Mouse (Mus musculus): ENCODE data around the gene Gm20388. TPM values are rescaled to one million over a fixed set of nuclear protein-coding genes. Genes with fewer than 3 reads are reported as not detected.

Gm20388 gene
- polyA plus RNA-seq, 1 experiment from 2014 or later: not detected

DNA sequence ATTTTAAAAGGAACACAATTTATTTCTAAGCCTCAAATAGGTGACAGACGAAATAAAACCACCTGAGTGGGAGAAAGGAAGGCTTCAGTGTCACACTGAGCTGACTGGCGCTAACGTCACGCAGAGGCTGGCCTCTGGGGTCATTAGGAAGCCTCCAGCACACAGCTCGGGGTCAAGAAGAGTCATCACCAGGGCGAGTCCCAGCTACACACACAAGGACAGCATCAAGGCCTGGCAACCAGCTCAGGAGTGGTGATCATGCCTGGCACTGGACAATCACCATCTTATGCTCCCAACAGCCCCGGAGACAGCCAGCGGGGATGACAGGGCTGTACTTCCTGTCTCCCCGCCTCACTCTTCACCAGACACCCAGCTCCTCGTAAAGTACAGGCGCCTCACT lies 1647.1 kb downstream of the Gm20388 start:
- Histone ChIP-seq H3K9ac (ENCODE audit: low read length) (no peak overlapping the region), H3K4me1 (ENCODE audit: control insufficient read depth in 2 of 2, insufficient read depth in 2 of 2, low read length in 2 of 2) (peaks cover 4 to 5% of the 10 kb centered on the region in 2 experiments; a peak in 2 of 4 replicates), H3K27ac (replicated peaks in 1 of 2; ENCODE audit: control insufficient read depth in 1 of 2, insufficient read depth in 1 of 2, low read depth in 2 of 2, low read length in 2 of 2) (no peak overlapping the region), H3K9me3 (ENCODE audit: control insufficient read depth, low read length) (no peaks in the 10 kb centered on the region), H3K4me2 (ENCODE audit: low read length) (no peak overlapping the region), H3K4me3 (ENCODE audit: control insufficient read depth in 1 of 2, insufficient read depth in 1 of 2, low read depth in 1 of 2, low read length in 2 of 2) (no peak overlapping the region), H3K27me3 (ENCODE audit: control insufficient read depth, insufficient read depth, low read length) (no peaks in the 10 kb centered on the region), H3K36me3 (ENCODE audit: control insufficient read depth, insufficient read depth, low read length) (peaks cover 54% of the 10 kb centered on the region)
- 87% methylated on average over 11 of the region's 11 CpGs for WGBS
- no peak for ATAC-seq (ENCODE audit: insufficient number of reproducible peaks, insufficient read depth, low FRiP score, low read depth)

DNA sequence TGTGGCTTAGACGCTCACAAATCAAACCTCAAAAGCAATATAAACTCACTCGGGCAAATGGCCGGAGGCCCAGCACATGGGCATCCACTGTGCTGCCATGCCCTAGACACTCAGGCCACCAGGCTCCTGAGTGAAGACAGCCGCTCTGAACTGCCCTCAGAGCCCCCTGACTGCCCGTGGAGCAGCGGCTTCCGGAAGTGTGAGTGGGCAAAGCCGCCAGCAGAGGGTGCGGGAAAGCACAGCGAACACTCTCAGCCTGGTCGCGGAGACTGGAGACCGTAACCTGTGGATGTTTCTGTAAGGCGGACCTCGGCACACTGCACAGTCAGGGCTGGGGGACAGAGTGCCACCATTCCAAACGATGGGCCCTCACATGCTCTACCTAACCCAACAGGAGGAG lies 1647.9 kb downstream of the Gm20388 start:
- no peaks in the 10 kb centered on the region for H3K9me3 ChIP-seq (ENCODE audit: control insufficient read depth, low read length)
- H3K4me1 ChIP-seq (ENCODE audit: control insufficient read depth in 2 of 2, insufficient read depth in 2 of 2, low read length in 2 of 2): peaks cover 11 to 13% of the 10 kb centered on the region in 2 experiments; a peak in 3 of 4 replicates
- no peak overlapping the region for H3K4me2 ChIP-seq (ENCODE audit: low read length)
- 88% methylated on average over 16 of the region's 16 CpGs for WGBS
- no peak overlapping the region for H3K4me3 ChIP-seq (ENCODE audit: control insufficient read depth in 1 of 2, insufficient read depth in 1 of 2, low read depth in 1 of 2, low read length in 2 of 2)
- H3K9ac ChIP-seq (ENCODE audit: low read length): no peak overlapping the region
- no peak for ATAC-seq (ENCODE audit: insufficient number of reproducible peaks, insufficient read depth, low FRiP score, low read depth)
- H3K36me3 ChIP-seq (ENCODE audit: control insufficient read depth, insufficient read depth, low read length): peaks cover 46% of the 10 kb centered on the region
- H3K27me3 ChIP-seq (ENCODE audit: control insufficient read depth, insufficient read depth, low read length): no peaks in the 10 kb centered on the region
- no peak overlapping the region for H3K27ac ChIP-seq (replicated peaks in 1 of 2; ENCODE audit: control insufficient read depth in 1 of 2, insufficient read depth in 1 of 2, low read depth in 2 of 2, low read length in 2 of 2)

GRCm38 (mm10) chr8:121559801-121560200 lies 1649.2 kb downstream of the Gm20388 start:
- Histone ChIP-seq H3K27me3 (ENCODE audit: control insufficient read depth, insufficient read depth, low read length) (no peaks in the 10 kb centered on the region), H3K9me3 (ENCODE audit: control insufficient read depth, low read length) (no peaks in the 10 kb centered on the region), H3K4me1 (ENCODE audit: control insufficient read depth in 2 of 2, insufficient read depth in 2 of 2, low read length in 2 of 2) (peaks cover 11 to 14% of the 10 kb centered on the region in 2 experiments; a peak in 3 of 4 replicates), H3K9ac (ENCODE audit: low read length) (no peak overlapping the region), H3K36me3 (ENCODE audit: control insufficient read depth, insufficient read depth, low read length) (peaks cover 33% of the 10 kb centered on the region), H3K4me3 (ENCODE audit: control insufficient read depth in 1 of 2, insufficient read depth in 1 of 2, low read depth in 1 of 2, low read length in 2 of 2) (no peak overlapping the region), H3K27ac (replicated peaks in 1 of 2; ENCODE audit: control insufficient read depth in 1 of 2, insufficient read depth in 1 of 2, low read depth in 2 of 2, low read length in 2 of 2) (no peak overlapping the region), H3K4me2 (ENCODE audit: low read length) (no peak overlapping the region)
- ATAC-seq (ENCODE audit: insufficient number of reproducible peaks, insufficient read depth, low FRiP score, low read depth): no peak
- WGBS: 92% methylated on average over 12 of the region's 12 CpGs

DNA sequence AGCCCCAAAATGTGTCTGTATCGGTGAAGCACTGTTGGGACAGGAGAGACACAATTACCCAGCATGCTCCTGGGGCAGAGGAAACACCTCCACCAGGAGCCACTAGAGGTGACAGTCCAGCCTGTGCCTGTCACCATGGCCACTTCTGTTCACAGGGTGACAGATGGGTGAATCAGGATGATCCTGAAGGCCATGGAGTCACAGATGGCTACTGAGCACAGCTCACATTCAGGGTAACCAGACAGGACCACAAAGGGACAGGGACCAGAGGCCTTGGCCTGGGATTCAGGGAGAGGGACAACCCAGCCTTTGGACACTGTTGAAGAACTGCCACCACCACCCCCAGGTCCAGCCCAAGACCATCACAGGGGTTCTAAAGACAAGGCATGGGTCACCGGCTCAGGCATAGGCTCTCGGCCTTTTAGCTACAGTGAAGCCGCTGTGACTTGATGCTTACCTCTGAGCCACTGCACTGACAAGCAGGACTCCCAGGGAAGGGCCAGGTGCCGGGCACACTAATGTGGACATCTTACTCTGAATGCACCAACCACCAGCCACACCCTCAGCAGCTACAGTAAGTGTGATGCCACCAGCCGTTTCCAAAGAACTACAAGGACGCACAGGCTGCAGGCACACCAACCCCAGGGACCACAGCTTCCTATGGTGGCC lies 1649.9 kb downstream of the Gm20388 start:
- Histone ChIP-seq H3K4me1 (ENCODE audit: control insufficient read depth in 2 of 2, insufficient read depth in 2 of 2, low read length in 2 of 2) (peaks cover 11 to 14% of the 10 kb centered on the region in 2 experiments; a peak in 3 of 4 replicates), H3K9me3 (ENCODE audit: control insufficient read depth, low read length) (no peaks in the 10 kb centered on the region), H3K36me3 (ENCODE audit: control insufficient read depth, insufficient read depth, low read length) (peaks cover 27% of the 10 kb centered on the region; the same call in 1 of the 2 replicates), H3K27ac (replicated peaks in 1 of 2; ENCODE audit: control insufficient read depth in 1 of 2, insufficient read depth in 1 of 2, low read depth in 2 of 2, low read length in 2 of 2) (no peak overlapping the region), H3K4me3 (ENCODE audit: control insufficient read depth in 1 of 2, insufficient read depth in 1 of 2, low read depth in 1 of 2, low read length in 2 of 2) (no peak overlapping the region), H3K9ac (ENCODE audit: low read length) (no peak overlapping the region), H3K27me3 (ENCODE audit: control insufficient read depth, insufficient read depth, low read length) (no peaks in the 10 kb centered on the region), H3K4me2 (ENCODE audit: low read length) (no peak overlapping the region)
- no peak for ATAC-seq (ENCODE audit: insufficient number of reproducible peaks, insufficient read depth, low FRiP score, low read depth)
- WGBS: 92% methylated on average over 7 of the region's 7 CpGs

GRCm38 (mm10) chr8:121561636-121562345 lies 1651.2 kb downstream of the Gm20388 start:
- peaks cover 11 to 14% of the 10 kb centered on the region in 2 experiments; a peak in 3 of 4 replicates for H3K4me1 ChIP-seq (ENCODE audit: control insufficient read depth in 2 of 2, insufficient read depth in 2 of 2, low read length in 2 of 2)
- H3K9ac ChIP-seq (ENCODE audit: low read length): no peak overlapping the region
- no peaks in the 10 kb centered on the region for H3K27me3 ChIP-seq (ENCODE audit: control insufficient read depth, insufficient read depth, low read length)
- no peak overlapping the region for H3K4me3 ChIP-seq (ENCODE audit: control insufficient read depth in 1 of 2, insufficient read depth in 1 of 2, low read depth in 1 of 2, low read length in 2 of 2)
- no peak for ATAC-seq (ENCODE audit: insufficient number of reproducible peaks, insufficient read depth, low FRiP score, low read depth)
- H3K36me3 ChIP-seq (ENCODE audit: control insufficient read depth, insufficient read depth, low read length): peaks cover 26% of the 10 kb centered on the region; the same call in 1 of the 2 replicates
- H3K4me2 ChIP-seq (ENCODE audit: low read length): no peak overlapping the region
- WGBS: 81% methylated on average over 16 of the region's 16 CpGs
- no peak overlapping the region for H3K27ac ChIP-seq (replicated peaks in 1 of 2; ENCODE audit: control insufficient read depth in 1 of 2, insufficient read depth in 1 of 2, low read depth in 2 of 2, low read length in 2 of 2)
- no peaks in the 10 kb centered on the region for H3K9me3 ChIP-seq (ENCODE audit: control insufficient read depth, low read length)

DNA sequence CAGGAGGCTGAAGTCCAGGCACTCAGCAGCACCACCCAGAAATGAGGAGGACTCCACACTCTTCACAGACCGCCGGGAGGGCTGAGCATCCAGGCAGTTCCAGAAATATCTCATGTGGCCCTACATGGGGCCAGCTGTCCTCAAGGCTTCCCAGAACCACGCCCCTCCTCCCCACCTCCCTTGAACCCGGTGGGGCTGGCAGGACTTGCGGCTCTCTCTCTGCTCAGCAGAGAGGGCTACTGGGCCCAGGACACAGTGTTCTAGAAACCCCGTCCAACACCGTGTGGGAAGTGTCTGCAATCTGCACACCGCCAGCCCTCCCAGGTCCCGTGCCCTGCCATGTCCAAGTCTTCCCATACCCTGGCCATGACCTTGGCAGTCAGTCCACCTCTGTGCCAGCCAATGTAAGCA lies 1652.3 kb downstream of the Gm20388 start:
- Histone ChIP-seq H3K4me1 (ENCODE audit: control insufficient read depth in 2 of 2, insufficient read depth in 2 of 2, low read length in 2 of 2) (peaks cover 11 to 14% of the 10 kb centered on the region in 2 experiments; a peak in 3 of 4 replicates), H3K27me3 (ENCODE audit: control insufficient read depth, insufficient read depth, low read length) (no peaks in the 10 kb centered on the region), H3K36me3 (ENCODE audit: control insufficient read depth, insufficient read depth, low read length) (peaks cover 22% of the 10 kb centered on the region; the same call in 1 of the 2 replicates), H3K9me3 (ENCODE audit: control insufficient read depth, low read length) (no peaks in the 10 kb centered on the region), H3K27ac (replicated peaks in 1 of 2; ENCODE audit: control insufficient read depth in 1 of 2, insufficient read depth in 1 of 2, low read depth in 2 of 2, low read length in 2 of 2) (peak overlapping the region; percentile 20 to 46; a peak in 3 of 4 replicates), H3K9ac (ENCODE audit: low read length) (no peak overlapping the region), H3K4me2 (ENCODE audit: low read length) (0 out of 2 replicates have a peak overlapping the region, but pooled peaks have one; percentile 11), H3K4me3 (ENCODE audit: control insufficient read depth in 1 of 2, insufficient read depth in 1 of 2, low read depth in 1 of 2, low read length in 2 of 2) (no peak overlapping the region)
- 33% methylated on average over 9 of the region's 9 CpGs for WGBS
- ATAC-seq (ENCODE audit: insufficient number of reproducible peaks, insufficient read depth, low FRiP score, low read depth): peak; percentile 49

DNA sequence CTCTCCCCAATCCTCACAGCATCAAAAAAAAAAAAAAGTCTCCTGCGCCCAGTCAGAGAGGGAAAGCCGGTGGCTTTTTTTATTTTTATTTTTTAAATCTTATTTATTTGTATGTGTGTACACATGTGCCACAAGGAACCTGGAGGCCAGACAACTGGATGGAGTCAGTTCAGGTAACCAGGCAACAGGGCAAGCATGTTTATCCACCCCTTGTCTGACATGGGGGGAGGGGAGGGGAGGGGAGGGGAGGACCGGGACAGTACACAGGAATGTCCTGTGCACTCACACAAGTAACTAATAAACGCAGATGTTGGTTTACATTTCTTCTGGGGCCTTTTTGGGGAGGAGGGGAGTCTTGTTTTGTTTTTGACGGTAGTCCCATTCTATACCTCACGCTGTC lies 1653.1 kb downstream of the Gm20388 start:
- H3K9ac ChIP-seq (ENCODE audit: low read length): no peak overlapping the region
- peaks cover 15% of the 10 kb centered on the region; the same call in 1 of the 2 replicates for H3K36me3 ChIP-seq (ENCODE audit: control insufficient read depth, insufficient read depth, low read length)
- WGBS: 72% methylated on average over 6 of the region's 6 CpGs
- no peak for ATAC-seq (ENCODE audit: insufficient number of reproducible peaks, insufficient read depth, low FRiP score, low read depth)
- no peaks in the 10 kb centered on the region for H3K27me3 ChIP-seq (ENCODE audit: control insufficient read depth, insufficient read depth, low read length)
- H3K4me2 ChIP-seq (ENCODE audit: low read length): no peak overlapping the region
- H3K27ac ChIP-seq (replicated peaks in 1 of 2; ENCODE audit: control insufficient read depth in 1 of 2, insufficient read depth in 1 of 2, low read depth in 2 of 2, low read length in 2 of 2): peak overlapping the region in 1 of 2 experiments; percentile 46; a peak in 1 of 4 replicates
- H3K4me1 ChIP-seq (ENCODE audit: control insufficient read depth in 2 of 2, insufficient read depth in 2 of 2, low read length in 2 of 2): peaks cover 11 to 14% of the 10 kb centered on the region in 2 experiments; a peak in 3 of 4 replicates
- H3K9me3 ChIP-seq (ENCODE audit: control insufficient read depth, low read length): no peaks in the 10 kb centered on the region
- no peak overlapping the region for H3K4me3 ChIP-seq (ENCODE audit: control insufficient read depth in 1 of 2, insufficient read depth in 1 of 2, low read depth in 1 of 2, low read length in 2 of 2)

Measured in heart, embryonic 14.5 days (tissue).